Mouse (Mus musculus) layer of hippocampus, adult 2 months (tissue): ENCODE data around the gene Wnt3a. TPM values are rescaled to one million over a fixed set of nuclear protein-coding genes. Genes with fewer than 3 reads are reported as not detected.
A peak's percentile ranks its signal among the peaks of the same experiment; 100 is the strongest.

Experiments
- DNase-seq, 2 experiments: peaks; one replicate each; pipeline ENCODE4 v3.0.0; 2022; ENCODE audit warnings: low spot score in 2 of 2
- H3K27ac ChIP-seq: fragments of 200-600 bp; 2 replicates; pipeline ENCODE4 v1.8.1; 2022
- H3K4me3 ChIP-seq: fragments of 200-600 bp; 2 replicates; pipeline ENCODE4 v1.8.1; 2022; ENCODE audit warnings: mild to moderate bottlenecking
- CTCF ChIP-seq: fragments of 200-600 bp; conservative IDR thresholded peaks from 2 replicates; pipeline ENCODE4 v1.8.1; 2022; ENCODE audit warnings: antibody characterized with exemption, mild to moderate bottlenecking, moderate library complexity
- total RNA-seq, 2 experiments: library from RNA; stranded (reverse); gene quantifications; 2 replicates each; pipeline ENCODE4 v1.2.3; 2021

Wnt3a gene
- total RNA-seq, 2 experiments from 2014 or later, result 0.13 TPM; not detected in 1

- DNase-seq, result peak in 1 of 2 experiments; percentile 56
- peak; percentile 75 for TF ChIP-seq CTCF
- no peak overlapping the region for H3K27ac ChIP-seq
- H3K4me3 ChIP-seq, result no peak overlapping the region
Measured at GRCm38 (mm10) chr11:59238525-59239427, 51.8 kb downstream of the Wnt3a start.

- DNase-seq, result no peak
- no peak overlapping the region for H3K4me3 ChIP-seq
- H3K27ac ChIP-seq, result no peak overlapping the region
- peak; percentile 27 for TF ChIP-seq CTCF
Measured at GRCm38 (mm10) chr11:59232797-59233196, 57.8 kb downstream of the Wnt3a start.

GRCm38 (mm10) chr11:59230144-59230760 lies 60.3 kb downstream of the Wnt3a start:
- DNase-seq, result peak; percentile 41
- Histone ChIP-seq H3K4me3 (no peak overlapping the region), H3K27ac (peak overlapping the region; percentile 1; the same call in 1 of the 2 replicates)
- TF ChIP-seq CTCF, result peak; percentile 83

GRCm38 (mm10) chr11:59228122-59228953 lies 62.2 kb downstream of the Wnt3a start, which contains the start of gene Arf1:
TSS of gene Arf1 (minus strand) at chr11:59228270.
- DNase-seq, result peak; percentile 96 to 97

GRCm38 (mm10) chr11:59227604-59228121 lies 62.9 kb downstream of the Wnt3a start:
- peak overlapping the region; percentile 81 for H3K4me3 ChIP-seq
- H3K27ac ChIP-seq, result peak overlapping the region; percentile 97
- TF ChIP-seq CTCF, result no peak
- no peak for DNase-seq

More at GRCm38 (mm10) chr11:59228122-59228953, 62.2 kb downstream of the Wnt3a start, which contains the start of gene Arf1:
- peak within 1 kb of the TSS; percentile 97 for H3K27ac ChIP-seq
- TF ChIP-seq CTCF, result no peak
- peak within 1 kb of the TSS; percentile 81 for H3K4me3 ChIP-seq

GRCm38 (mm10) chr11:59226787-59227603 lies 63.6 kb downstream of the Wnt3a start:
- Histone ChIP-seq H3K27ac (peak overlapping the region; percentile 97), H3K4me3 (peak overlapping the region; percentile 81)
- TF ChIP-seq CTCF, result 0 out of 2 replicates have a peak, but pooled peaks have one; percentile 12
- no peak for DNase-seq

- peak overlapping the region; percentile 81 for H3K4me3 ChIP-seq
- DNase-seq, result no peak
- H3K27ac ChIP-seq, result peak overlapping the region; percentile 97
- no peak for TF ChIP-seq CTCF
Measured at GRCm38 (mm10) chr11:59226251-59226650, 64.3 kb downstream of the Wnt3a start.

GRCm38 (mm10) chr11:59225167-59225566 lies 65.4 kb downstream of the Wnt3a start:
- no peak for TF ChIP-seq CTCF
- Histone ChIP-seq H3K27ac (no peak overlapping the region), H3K4me3 (peak overlapping the region; percentile 81; the same call in 1 of the 2 replicates)
- no peak for DNase-seq

- Histone ChIP-seq H3K4me3 (no peak overlapping the region; the same call in 1 of the 2 replicates), H3K27ac (no peak overlapping the region)
- no peak for DNase-seq
- no peak for TF ChIP-seq CTCF
Measured at GRCm38 (mm10) chr11:59224470-59224869, 66.1 kb downstream of the Wnt3a start.

GRCm38 (mm10) chr11:59224025-59224424 lies 66.5 kb downstream of the Wnt3a start:
- no peak for TF ChIP-seq CTCF
- Histone ChIP-seq H3K4me3 (no peak overlapping the region), H3K27ac (no peak overlapping the region)
- DNase-seq, result no peak

GRCm38 (mm10) chr11:59222306-59222705 lies 68.2 kb downstream of the Wnt3a start:
- TF ChIP-seq CTCF, result 0 out of 2 replicates have a peak, but pooled peaks have one; percentile 5
- Histone ChIP-seq H3K4me3 (no peak overlapping the region), H3K27ac (peak overlapping the region; percentile 6; the same call in 1 of the 2 replicates)
- no peak for DNase-seq
